Mouse (Mus musculus): Measurements from ENCODE around the gene Asxl1. TPM values are rescaled to one million over a fixed set of nuclear protein-coding genes. Genes with fewer than 3 reads are reported as not detected.

Asxl1 gene
- total RNA-seq, 2 experiments from 2014 or later, result 27.5 to 30.3 TPM

DNA sequence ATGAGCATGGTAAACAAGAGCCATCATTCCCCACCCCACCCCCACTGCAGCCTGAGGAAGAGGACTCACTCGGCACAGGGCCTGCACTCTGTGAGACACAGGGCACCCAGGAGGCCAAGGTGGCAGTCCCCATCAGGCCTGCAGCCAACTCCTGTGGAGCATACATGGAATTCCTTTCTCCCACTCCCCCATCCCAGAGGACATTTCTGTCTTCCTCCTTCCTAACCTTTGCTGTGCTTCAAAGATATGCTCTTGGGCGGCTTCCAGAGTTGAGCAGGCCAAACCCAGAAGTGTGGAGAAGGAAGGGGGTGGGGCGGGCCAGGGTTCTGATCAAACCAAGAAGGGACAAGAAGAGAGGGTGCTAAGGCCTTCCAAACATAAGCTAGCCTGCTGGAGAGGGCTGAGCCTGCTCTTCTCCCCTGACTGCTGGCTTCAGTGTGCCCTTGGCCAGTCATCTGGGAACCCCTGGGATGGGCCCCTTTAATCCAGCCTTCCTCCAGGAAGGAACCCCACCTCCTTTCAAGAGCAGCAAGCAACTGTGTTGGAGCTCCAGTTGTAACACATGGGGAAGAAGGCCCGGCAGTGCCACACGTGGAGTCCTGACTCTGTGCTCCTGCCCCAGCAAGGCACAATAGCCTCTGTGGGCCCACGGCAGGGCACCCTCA, 91.1 kb downstream of the Asxl1 start:
- DNase-seq, result peak; percentile 79 to 82
- intact Hi-C loops (cut with DNase I), result no loop called here

- no peak for DNase-seq
- intact Hi-C loops (cut with DNase I), result no loop called here
Measured at GRCm38 (mm10) chr2:153437306-153437659, 91.7 kb downstream of the Asxl1 start.

GRCm38 (mm10) chr2:153440755-153441154, 95.1 kb downstream of the Asxl1 start:
- DNase-seq, result no peak
- intact Hi-C loops (cut with DNase I), result no loop called here

DNA sequence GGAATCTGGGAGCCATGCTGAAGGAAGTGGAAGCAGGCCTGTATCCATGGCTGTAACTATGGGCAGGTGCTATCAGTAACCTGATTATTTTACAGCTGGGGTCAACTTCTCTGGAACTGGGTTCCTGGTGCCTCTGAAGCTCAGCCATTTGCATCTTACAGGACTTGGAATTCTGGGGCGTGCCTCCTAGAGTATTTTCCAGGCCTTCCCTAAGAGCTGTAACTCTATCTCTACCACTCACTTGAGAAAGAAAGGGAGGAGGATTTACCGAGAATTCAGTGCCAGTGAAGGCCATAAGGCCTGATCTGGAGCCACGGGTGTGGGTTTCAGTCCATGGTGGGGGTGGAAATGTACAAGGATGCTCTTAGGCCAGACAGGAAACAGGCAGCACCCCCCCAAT, 95.6 kb downstream of the Asxl1 start:
- intact Hi-C loops (cut with DNase I), result no loop called here
- no peak for DNase-seq

DNA sequence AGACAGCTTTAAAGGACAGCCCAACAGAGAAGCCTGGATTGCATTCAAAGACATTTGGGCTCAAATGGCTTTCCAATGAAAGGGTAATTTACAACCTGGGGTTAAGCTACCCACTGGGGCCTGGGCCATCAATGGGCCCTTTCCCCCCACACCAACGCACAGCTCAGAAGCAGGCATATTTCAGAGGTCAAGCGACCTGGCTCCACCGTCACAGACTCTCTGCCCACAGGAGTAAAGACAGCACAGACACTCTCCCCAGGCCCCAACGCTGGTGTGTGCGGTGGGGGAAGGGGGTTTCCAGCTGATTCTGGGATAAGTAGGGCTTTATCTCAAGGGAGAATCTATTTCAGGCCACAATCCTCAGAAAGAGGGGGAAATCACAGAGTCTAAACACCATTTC, 97.1 kb downstream of the Asxl1 start:
- intact Hi-C loops (cut with DNase I), result no loop called here
- no peak for DNase-seq

GRCm38 (mm10) chr2:153443434-153444240, 98.0 kb downstream of the Asxl1 start:
- DNase-seq, result peak; percentile 53 to 59
- intact Hi-C loops (cut with DNase I), result loop anchor here (2.0 kb wide), 1 partner anchor 99 kb away; the partner anchor contains the start of gene Asxl1

GRCm38 (mm10) chr2:153444254-153445136, 98.9 kb downstream of the Asxl1 start:
- intact Hi-C loops (cut with DNase I), result loop anchor here (2.0 kb wide), 1 partner anchor 100 kb away; the partner anchor contains the start of gene Asxl1
- peak; percentile 72 to 76 for DNase-seq

DNA sequence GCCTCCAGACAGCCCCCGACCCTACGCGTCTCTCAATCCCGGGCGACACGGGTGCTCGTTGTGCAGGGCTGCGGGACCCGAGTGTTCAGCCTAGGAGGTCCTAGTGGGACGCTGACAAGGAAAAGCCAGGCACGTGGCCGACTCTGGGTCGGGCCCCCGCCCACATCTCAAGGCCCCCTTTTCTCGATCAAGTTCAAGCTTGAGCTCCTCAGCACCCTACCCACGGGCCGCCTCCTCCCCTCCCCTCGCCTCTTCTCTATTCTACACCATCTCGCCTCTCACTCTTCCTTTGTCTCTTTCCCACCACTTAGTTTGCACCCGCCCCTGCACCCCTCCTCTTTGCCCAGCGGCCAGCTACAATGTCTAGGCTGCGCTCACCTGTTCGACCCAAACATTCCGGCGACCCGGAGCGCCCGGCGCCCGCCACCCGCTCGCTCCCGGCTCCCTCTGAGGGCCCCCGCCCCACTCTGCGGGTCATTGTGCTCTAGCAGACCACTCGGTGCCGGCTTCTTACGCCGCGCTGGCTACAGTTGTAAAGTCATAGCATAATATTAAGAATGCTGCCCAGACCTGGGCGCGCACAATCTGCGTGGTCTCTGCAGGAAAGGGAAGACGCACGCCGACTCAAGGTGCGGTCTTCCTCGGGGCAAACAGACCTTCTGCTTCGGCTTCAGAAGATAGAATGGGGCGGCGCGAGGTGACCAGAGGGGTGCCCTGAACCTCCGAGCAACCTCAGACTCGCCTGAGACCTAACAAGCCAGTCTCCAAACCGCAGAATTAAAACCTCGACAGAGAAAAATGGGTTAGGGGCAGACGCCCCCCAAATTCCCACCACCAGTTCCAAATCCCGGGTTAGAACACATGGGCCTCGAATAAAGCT, 99.7 kb downstream of the Asxl1 start:
- peak in 1 of 2 experiments; percentile 46 for DNase-seq
- intact Hi-C loops (cut with DNase I), result loop anchor here (2.0 kb wide), 1 partner anchor 101 kb away; the partner anchor contains the start of gene Asxl1

- peak; percentile 77 to 79 for DNase-seq
- intact Hi-C loops (cut with DNase I), result no loop called here
Measured at GRCm38 (mm10) chr2:153446017-153446408, 100.4 kb downstream of the Asxl1 start.

DNA sequence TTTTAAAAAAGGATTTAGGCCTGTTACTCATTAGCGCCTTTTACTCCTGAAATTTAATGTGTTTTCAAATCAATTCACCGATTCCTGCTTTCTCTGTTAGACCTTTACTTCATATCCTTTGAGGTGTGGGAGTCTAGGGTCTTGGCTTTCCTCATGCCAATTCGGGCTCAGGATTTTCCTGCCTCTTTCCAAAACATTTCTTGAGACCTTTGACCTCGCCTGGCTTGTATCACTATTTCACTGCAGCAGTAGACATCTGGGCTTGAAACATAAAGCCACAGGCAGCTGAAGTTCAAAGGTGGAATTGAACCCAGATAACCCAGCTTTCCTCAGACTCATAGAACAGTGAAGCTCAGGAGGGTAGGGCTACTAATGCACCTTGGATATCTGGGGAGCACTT, 100.8 kb downstream of the Asxl1 start:
- no peak for DNase-seq
- intact Hi-C loops (cut with DNase I), result no loop called here

GRCm38 (mm10) chr2:153447719-153448118, 102.1 kb downstream of the Asxl1 start:
- intact Hi-C loops (cut with DNase I), result no loop called here
- DNase-seq, result no peak

GRCm38 (mm10) chr2:153448519-153448918, 102.9 kb downstream of the Asxl1 start:
- intact Hi-C loops (cut with DNase I), result no loop called here

More at GRCm38 (mm10) chr2:153448519-153448918, 102.9 kb downstream of the Asxl1 start:
- DNase-seq, result no peak

Other genes starting within 250 kb of the Asxl1 start
- gene Hck, start 237.4 kb upstream of the Asxl1 start, total RNA-seq (2021), result 1 to 10 TPM; 1.0 to 1.2 TPM
- 10 to 100 TPM; 66.4 to 69.6 TPM for gene Tm9sf4, start 184.5 kb upstream of the Asxl1 start, total RNA-seq (2021)
- 1 to 10 TPM; 3.0 to 3.2 TPM for gene Tspyl3, start 120.4 kb upstream of the Asxl1 start, total RNA-seq (2021)
- gene Plagl2, start 104.4 kb upstream of the Asxl1 start, total RNA-seq (2021), result 1 to 10 TPM; 5.7 to 7.8 TPM
- gene Pofut1, start 104.3 kb upstream of the Asxl1 start, total RNA-seq (2021), result 10 to 100 TPM; 19.2 to 22.5 TPM
- 10 to 100 TPM; 11.3 to 12.9 TPM for gene Kif3b, start 54.4 kb upstream of the Asxl1 start, total RNA-seq (2021)
- gene 4930404H24Rik, start 147.0 kb downstream of the Asxl1 start, total RNA-seq (2021), result not detected
- 10 to 100 TPM in 1 of 2 experiments, 1 to 10 TPM in 1; 9.5 to 10.4 TPM for gene Nol4l, start 184.1 kb downstream of the Asxl1 start, total RNA-seq (2021)